Mouse (Mus musculus) liver, embryonic 14.5 days (tissue): ENCODE results near the gene Sspn. TPM values are rescaled to one million over a fixed set of nuclear protein-coding genes. Genes with fewer than 3 reads are reported as not detected.

Experiments used
- ATAC-seq: fragments of 200-750 bp; cut with Nextera tagmentation; 2 replicates; pipeline ENCODE4 v1.8.0; 2017; ENCODE audit warnings: moderate number of reproducible peaks, mild to moderate bottlenecking, moderate library complexity; ENCODE audit not compliant: insufficient read depth
- DNase-seq, 3 experiments: peaks; one replicate each; pipeline ENCODE4 v3.0.0-alpha.2; 2012 to 2013; ENCODE audit warnings: low read depth in 3 of 3, low spot score in 3 of 3
- H3K27ac ChIP-seq: fragments of 300-500 bp; sonication (generic); 2 replicates; pipeline ENCODE4 v1.5.1; 2014; ENCODE audit warnings: moderate library complexity, mild to moderate bottlenecking, control low read depth, inconsistent platforms
- H3K27me3 ChIP-seq: fragments of 300-500 bp; sonication (generic); 2 replicates; pipeline ENCODE4 v1.6.1; 2014; ENCODE audit warnings: mild to moderate bottlenecking, low read length, moderate library complexity; ENCODE audit not compliant: control insufficient read depth, insufficient read depth
- H3K36me3 ChIP-seq: fragments of 300-500 bp; sonication (generic); replicated peaks from 2 replicates; pipeline ENCODE4 v1.6.1; 2014; ENCODE audit warnings: low read depth; ENCODE audit not compliant: control insufficient read depth, insufficient read depth
- H3K4me1 ChIP-seq, 2 experiments: fragments of 200-500 bp in 1 of 2; fragments of 300-500 bp in 1 of 2; sonication (generic) in 1 of 2; replicated peaks; 2 replicates each; pipeline ENCODE4 v1.6.1; 2012 to 2014; ENCODE audit warnings: antibody characterized with exemption in 1 of 2, inconsistent platforms in 1 of 2, low read length in 1 of 2; ENCODE audit not compliant: control insufficient read depth in 2 of 2, insufficient read depth in 2 of 2
- H3K4me2 ChIP-seq: fragments of 300-500 bp; sonication (generic); 2 replicates; pipeline ENCODE4 v1.6.1; 2014; ENCODE audit warnings: low read depth, mild to moderate bottlenecking, control low read depth, moderate library complexity
- H3K4me3 ChIP-seq, 2 experiments: fragments of 200-500 bp in 1 of 2; fragments of 300-500 bp in 1 of 2; sonication (generic) in 1 of 2; 2 replicates each; pipeline ENCODE4 v1.5.1; 2012 to 2014; ENCODE audit warnings: low read depth in 2 of 2, low read length in 2 of 2, mild to moderate bottlenecking in 2 of 2, control low read depth in 1 of 2, inconsistent platforms in 1 of 2, moderate library complexity in 1 of 2; ENCODE audit not compliant: insufficient read depth in 1 of 2
- H3K9ac ChIP-seq: fragments of 300-500 bp; sonication (generic); replicated peaks from 2 replicates; pipeline ENCODE4 v1.6.1; 2014; ENCODE audit warnings: mild to moderate bottlenecking, control low read depth, moderate library complexity
- H3K9me3 ChIP-seq: fragments of 300-500 bp; sonication (generic); 2 replicates; pipeline ENCODE4 v1.6.1; 2016; ENCODE audit warnings: low read length, mixed read lengths; ENCODE audit not compliant: control insufficient read depth
- CTCF ChIP-seq: IDR thresholded peaks from 2 replicates; pipeline ENCODE4 v1.5.1; 2016; ENCODE audit warnings: antibody characterized with exemption, low read depth, control low read depth
- EP300 ChIP-seq: IDR thresholded peaks from 2 replicates; pipeline ENCODE4 v1.6.1; 2016; ENCODE audit warnings: antibody characterized with exemption, low read depth
- WGBS: fragments of 180-500 bp; shearing (Covaris S2); extraction: QIAGEN DNeasy Blood & Tissue Kit; methylation state at CpG from one replicate; pipeline ENCODE4 v1.1.7; 2014; ENCODE audit not compliant: insufficient replicate concordance; 5-methylcytosine and 5-hydroxymethylcytosine counted together
- polyA plus RNA-seq, 2 experiments: library from polyadenylated mRNA; depleted of rRNA in 1 of 2; stranded (reverse) in 1 of 2; unstranded in 1 of 2; fragments of >200 nt; fragmentation: Nextera tagmentation in 1 of 2; extraction: Ambion mirVana in 1 of 2; gene quantifications; 2 replicates each; pipeline versions ENCODE4 v1.2.1 to v1.2.3; 2012 to 2014

Sspn gene
- polyA plus RNA-seq, 2 experiments = 0.17 to 0.32 TPM

DNA sequence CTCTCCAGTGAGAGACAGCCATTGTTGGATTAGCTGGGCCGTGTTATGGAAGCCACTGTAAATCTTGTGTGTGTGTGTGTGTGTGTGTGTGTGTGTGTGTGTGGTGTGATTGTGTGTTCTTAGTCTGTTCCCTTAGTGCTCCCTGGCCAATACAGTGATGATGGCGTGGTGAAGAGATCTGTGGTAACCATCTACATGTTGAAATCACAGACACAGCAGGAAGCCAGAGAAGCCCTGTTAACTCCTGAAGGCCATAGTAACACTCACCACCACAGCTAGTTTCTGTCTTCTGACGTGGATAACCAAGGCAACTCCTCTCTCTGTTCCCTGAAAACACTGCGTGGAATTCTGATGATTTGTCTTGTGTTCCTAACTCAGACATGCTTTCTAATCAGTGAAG, 40.7 kb downstream of the Sspn start:
- Histone ChIP-seq H3K4me2 (no peak overlapping the region), H3K27me3 (no peaks in the 10 kb centered on the region), H3K36me3 (no peaks in the 10 kb centered on the region), H3K4me1 (peaks cover 0 to 6% of the 10 kb centered on the region in 2 experiments; a peak in 1 of 4 replicates), H3K4me3 (no peak overlapping the region), H3K27ac (no peak overlapping the region), H3K9me3 (no peaks in the 10 kb centered on the region), H3K9ac (no peak overlapping the region)
- TF ChIP-seq CTCF (no peak), EP300 (no peak)
- DNase-seq (no peak), ATAC-seq (no peak)
- WGBS = 49% methylated on average over 4 of the region's 4 CpGs

DNA sequence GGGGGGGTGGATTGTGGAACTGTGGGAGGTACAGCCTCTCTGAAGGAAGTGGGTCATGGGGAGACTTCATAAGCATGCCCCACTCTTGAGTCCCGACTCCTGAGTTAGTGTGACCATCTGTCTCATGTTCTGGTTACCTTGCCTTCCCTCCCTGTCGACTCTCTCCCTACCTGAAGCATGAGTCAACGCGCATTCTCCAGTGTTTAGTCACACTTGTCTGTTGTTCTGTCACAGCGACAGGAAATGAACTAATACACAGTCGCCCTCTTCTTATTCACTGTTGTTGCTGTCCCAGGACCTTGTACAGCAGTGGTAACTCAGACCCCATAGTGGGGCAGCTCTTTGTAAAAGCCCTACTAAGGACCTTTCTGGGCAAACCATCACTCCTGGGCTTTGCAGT, 41.4 kb downstream of the Sspn start:
- ATAC-seq = no peak

DNA sequence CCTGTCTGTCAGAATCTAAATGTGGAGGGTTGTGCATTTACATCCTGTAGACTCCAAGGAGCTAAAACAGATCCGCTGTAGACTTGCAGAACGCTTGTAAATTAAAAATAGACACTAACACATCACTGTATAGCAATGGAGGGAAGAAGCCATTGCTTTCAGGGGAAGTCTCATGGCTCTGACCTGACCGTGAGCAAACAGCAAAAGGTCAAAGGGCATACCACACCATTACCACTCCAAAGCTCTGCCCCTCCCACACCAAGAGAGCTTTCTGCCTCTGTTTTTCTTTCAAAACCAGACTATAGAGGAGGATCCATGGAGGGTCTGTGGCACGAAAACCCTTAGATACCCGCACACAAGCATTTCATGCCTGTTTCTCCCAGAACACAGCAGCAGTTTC, 41.9 kb downstream of the Sspn start:
- Histone ChIP-seq H3K4me2 (no peak overlapping the region), H3K9me3 (no peaks in the 10 kb centered on the region), H3K36me3 (no peaks in the 10 kb centered on the region), H3K27me3 (no peaks in the 10 kb centered on the region), H3K9ac (no peak overlapping the region), H3K4me3 (no peak overlapping the region), H3K27ac (no peak overlapping the region), H3K4me1 (peaks cover 0 to 6% of the 10 kb centered on the region in 2 experiments; a peak in 1 of 4 replicates)
- DNase-seq (no peak), ATAC-seq (no peak)
- no peak for TF ChIP-seq EP300
- 51% methylated on average over 5 of the region's 5 CpGs for WGBS

More for the DNA sequence above, 41.4 kb downstream of the Sspn start:
- Histone ChIP-seq H3K4me2 (no peak overlapping the region), H3K27me3 (no peaks in the 10 kb centered on the region), H3K27ac (no peak overlapping the region), H3K9ac (no peak overlapping the region), H3K9me3 (no peaks in the 10 kb centered on the region), H3K4me3 (no peak overlapping the region), H3K4me1 (peaks cover 0 to 6% of the 10 kb centered on the region in 2 experiments; a peak in 1 of 4 replicates), H3K36me3 (no peaks in the 10 kb centered on the region)
- 44% methylated on average over 6 of the region's 6 CpGs for WGBS
- no peak for DNase-seq
- TF ChIP-seq CTCF = no peak
- TF ChIP-seq EP300 = no peak

DNA sequence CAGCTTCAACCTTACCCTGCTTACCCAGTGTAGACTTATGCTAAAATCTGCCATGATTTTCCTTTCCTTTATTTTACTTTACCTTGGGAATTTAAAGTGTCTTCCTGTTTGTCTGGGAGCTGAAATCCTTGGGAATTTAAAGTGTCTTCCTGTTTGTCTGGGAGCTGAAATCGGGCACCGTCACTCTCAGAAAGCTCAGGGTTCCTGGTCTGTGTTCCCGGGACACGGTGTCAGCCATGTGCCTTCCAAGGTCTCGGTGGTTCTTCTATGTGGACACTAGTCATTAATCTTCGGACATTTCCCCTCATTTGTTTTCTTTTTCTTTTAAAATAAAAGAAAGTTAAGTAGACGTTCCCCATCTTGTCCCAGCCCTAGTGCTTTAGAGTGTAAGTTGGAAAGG, 43.3 kb downstream of the Sspn start:
- Histone ChIP-seq H3K9ac (no peak overlapping the region), H3K9me3 (no peaks in the 10 kb centered on the region), H3K4me1 (peaks cover 0 to 6% of the 10 kb centered on the region in 2 experiments; a peak in 1 of 4 replicates), H3K27me3 (no peaks in the 10 kb centered on the region), H3K4me2 (no peak overlapping the region), H3K4me3 (no peak overlapping the region), H3K27ac (no peak overlapping the region), H3K36me3 (no peaks in the 10 kb centered on the region)
- TF ChIP-seq EP300 = no peak
- no peak for TF ChIP-seq CTCF
- ATAC-seq = no peak
- 53% methylated on average over 7 of the region's 7 CpGs for WGBS
- no peak for DNase-seq

DNA sequence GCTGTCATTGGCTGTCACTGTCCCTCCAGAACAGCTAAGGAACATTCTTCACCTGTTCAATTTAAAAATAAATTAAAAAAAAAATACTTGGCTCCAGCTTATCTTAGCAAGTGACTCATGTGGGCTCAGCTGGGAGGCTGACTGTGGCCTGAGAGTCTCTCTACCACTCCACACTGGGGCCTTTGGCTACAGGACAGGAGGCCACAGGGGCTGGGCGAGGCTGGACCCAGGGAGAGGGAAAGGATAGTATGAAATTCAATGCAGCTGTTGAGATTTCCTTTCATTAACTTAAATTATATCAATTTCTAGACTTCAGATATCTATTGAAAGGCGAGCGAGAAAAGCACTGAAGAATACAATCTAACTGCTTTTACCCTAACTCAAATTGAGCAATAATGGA, 45.9 kb downstream of the Sspn start:
- no peaks in the 10 kb centered on the region for H3K9me3 ChIP-seq
- no peak overlapping the region for H3K9ac ChIP-seq
- peaks cover 0 to 6% of the 10 kb centered on the region in 2 experiments; a peak in 1 of 4 replicates for H3K4me1 ChIP-seq
- TF ChIP-seq EP300 (no peak), CTCF (no peak)
- H3K27ac ChIP-seq = no peak overlapping the region
- ATAC-seq (no peak), DNase-seq (no peak)
- H3K4me3 ChIP-seq = no peak overlapping the region
- no peaks in the 10 kb centered on the region for H3K36me3 ChIP-seq
- 59% methylated on average over 3 of the region's 3 CpGs for WGBS
- no peak overlapping the region for H3K4me2 ChIP-seq
- H3K27me3 ChIP-seq = no peaks in the 10 kb centered on the region
